Mouse (Mus musculus): ENCODE measurements at regions not wholly inside any gene's neighbourhood (a gene's known extent, or its start where the extent isn't known, plus 50 kb on each side); places are given as distances from the start of the nearest gene placed in this dataset.
"Not testable (repeated sequence)": the region's sequence is repeated elsewhere in the genome, so short reads cannot be mapped to it uniquely, and the experiment has no call there.

DNA sequence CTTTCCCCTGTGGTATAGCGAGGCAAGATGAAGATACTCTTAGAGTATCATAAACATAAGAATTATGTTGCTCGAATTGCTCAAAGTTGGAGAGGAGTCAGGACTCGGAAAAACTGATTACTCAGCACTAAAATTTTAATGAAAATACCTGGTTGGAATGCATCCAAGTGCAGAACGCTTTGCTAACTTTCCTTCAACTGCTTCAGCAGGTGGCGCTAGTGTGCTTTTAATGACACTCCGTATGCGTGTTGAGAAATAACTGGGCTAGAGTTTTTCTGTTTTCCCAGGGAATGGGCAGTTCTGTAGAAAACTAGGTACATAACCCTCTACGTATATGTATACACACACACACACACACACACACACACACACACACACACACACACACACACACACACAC, 221.0 kb downstream of the Grxcr1 start:
- in situ Hi-C loops (cut with MseI, MboI) = loop anchor here in 1 of 2 experiments (25.0 kb wide), 1 partner anchor 1260 kb away; no protein-coding TSS in a partner anchor

DNA sequence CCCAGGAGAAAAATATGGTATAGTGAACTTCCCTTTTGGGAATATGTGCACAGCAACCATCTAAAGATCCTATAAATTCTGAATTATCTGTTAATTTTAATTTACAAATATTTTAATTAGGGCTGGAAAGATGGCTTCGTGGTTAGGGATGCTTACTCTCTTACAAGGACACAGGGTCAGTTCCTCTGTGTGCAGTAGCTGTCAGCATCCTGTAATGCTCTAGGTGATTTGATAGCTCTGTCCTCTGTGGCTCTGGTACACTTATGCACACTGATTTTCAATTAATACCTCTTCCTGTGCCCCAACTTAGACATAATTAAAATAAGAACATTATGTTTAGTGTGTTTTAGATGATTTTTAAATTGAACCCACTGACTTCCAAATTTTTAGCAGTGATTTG, 221.8 kb downstream of the Grxcr1 start:
- in situ Hi-C loops (cut with MseI, MboI) = loop anchor here in 1 of 2 experiments (25.0 kb wide), 1 partner anchor 1259 kb away; no protein-coding TSS in a partner anchor

- in situ Hi-C loops (cut with MseI, MboI) = loop anchor here in 1 of 2 experiments (25.0 kb wide), 1 partner anchor 1258 kb away; no protein-coding TSS in a partner anchor
Measured at GRCm38 (mm10) chr5:68254111-68254510, 222.5 kb downstream of the Grxcr1 start.

DNA sequence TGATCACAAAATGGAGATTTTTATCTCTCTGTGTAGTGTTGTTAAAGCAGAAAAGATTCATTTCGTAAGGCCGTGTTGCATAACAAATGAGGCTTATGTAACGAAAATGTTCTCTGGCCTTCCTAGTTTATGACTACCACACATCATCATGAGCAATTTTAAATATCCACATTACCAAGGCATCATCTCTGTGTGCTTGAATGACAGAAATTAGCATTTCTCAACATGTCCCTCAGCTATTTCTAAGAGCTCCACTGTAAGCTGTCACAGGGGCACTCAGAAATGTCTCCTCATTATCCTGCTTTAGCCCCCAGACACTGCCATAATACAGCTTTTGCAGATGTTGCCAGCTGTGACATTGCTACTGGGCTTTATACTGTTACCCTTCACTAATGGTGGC, 232.6 kb downstream of the Grxcr1 start:
- in situ Hi-C loops (cut with MseI, MboI) = loop anchor here in 1 of 2 experiments (25.0 kb wide), 1 partner anchor 1248 kb away; no protein-coding TSS in a partner anchor

GRCm38 (mm10) chr5:68274271-68274670, 242.6 kb downstream of the Grxcr1 start:
- in situ Hi-C loops (cut with MseI, MboI) = loop anchor here in 1 of 2 experiments (25.0 kb wide), 1 partner anchor 1238 kb away; no protein-coding TSS in a partner anchor

GRCm38 (mm10) chr5:68275558-68276263, 244.1 kb downstream of the Grxcr1 start:
- in situ Hi-C loops (cut with MseI, MboI) = no loop called here

GRCm38 (mm10) chr5:68295774-68296173, 264.1 kb downstream of the Grxcr1 start:
- in situ Hi-C loops (cut with MseI, MboI) = not testable (repeated sequence)

DNA sequence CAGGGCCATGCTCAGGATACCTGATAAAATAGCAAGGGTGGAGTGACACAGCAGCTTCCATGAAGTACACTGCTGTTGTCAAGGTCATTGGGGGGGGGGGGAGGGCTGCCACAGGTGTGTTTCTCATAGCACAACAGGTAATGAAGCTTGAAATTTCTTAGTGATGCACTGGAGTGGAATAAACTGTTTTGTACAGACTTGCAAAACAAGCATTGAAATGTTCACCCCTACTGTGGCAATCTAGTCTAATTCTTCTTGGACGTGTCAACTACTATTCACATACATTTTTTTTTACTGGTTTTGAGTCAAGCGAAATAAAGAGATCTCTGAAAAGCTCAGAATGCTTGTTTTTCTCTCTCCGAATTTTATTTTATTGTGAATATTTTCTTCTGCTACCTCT, 281.6 kb downstream of the Grxcr1 start:
- in situ Hi-C loops (cut with MseI, MboI) = no loop called here

- in situ Hi-C loops (cut with MseI, MboI) = no loop called here
Measured at GRCm38 (mm10) chr5:68318979-68319378, 287.3 kb downstream of the Grxcr1 start.

- in situ Hi-C loops (cut with MseI, MboI) = no loop called here
Measured at GRCm38 (mm10) chr5:68326998-68327593, 295.5 kb downstream of the Grxcr1 start.

GRCm38 (mm10) chr5:68329311-68329710, 297.7 kb downstream of the Grxcr1 start:
- in situ Hi-C loops (cut with MseI, MboI) = no loop called here

GRCm38 (mm10) chr5:68329828-68330227, 298.2 kb downstream of the Grxcr1 start:
- in situ Hi-C loops (cut with MseI, MboI) = no loop called here

DNA sequence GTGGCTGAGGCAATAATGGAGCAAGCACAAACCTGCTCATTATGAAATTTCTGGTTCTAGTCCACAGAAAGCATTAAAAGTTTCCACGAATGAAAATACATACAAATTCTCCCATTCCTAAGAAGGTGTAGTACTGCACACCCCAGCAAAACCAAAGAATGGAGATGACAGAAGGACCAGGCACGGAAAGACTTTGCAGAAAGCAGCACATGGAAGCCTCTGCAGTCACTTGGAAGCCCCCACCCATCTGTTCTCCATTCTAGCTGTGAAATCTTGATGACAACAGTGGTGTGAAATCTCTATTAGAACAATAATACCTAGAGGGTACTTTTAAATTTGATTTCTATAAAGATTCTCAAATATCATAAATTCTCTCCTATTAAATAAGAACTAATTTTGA, 319.3 kb downstream of the Grxcr1 start:
- in situ Hi-C loops (cut with MseI, MboI) = no loop called here

DNA sequence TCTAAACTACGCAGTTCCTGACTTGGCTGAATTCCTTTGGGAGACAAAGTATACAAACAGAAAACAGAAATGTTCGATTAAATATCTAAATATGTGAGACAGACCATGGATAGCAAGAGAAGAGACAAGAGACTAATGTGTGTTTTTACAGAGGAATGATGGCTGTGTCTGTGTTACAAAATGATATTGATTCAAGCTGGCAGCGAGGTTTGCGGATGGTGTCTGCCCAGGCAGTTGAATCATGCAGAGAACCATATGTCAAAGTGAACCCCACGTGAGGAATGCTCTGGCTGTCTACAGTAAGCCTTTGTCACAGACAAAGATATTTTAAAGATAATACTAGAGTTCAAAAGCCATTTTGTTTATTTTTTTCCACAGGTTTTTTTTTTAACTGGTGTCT, 320.2 kb downstream of the Grxcr1 start:
- in situ Hi-C loops (cut with MseI, MboI) = no loop called here

DNA sequence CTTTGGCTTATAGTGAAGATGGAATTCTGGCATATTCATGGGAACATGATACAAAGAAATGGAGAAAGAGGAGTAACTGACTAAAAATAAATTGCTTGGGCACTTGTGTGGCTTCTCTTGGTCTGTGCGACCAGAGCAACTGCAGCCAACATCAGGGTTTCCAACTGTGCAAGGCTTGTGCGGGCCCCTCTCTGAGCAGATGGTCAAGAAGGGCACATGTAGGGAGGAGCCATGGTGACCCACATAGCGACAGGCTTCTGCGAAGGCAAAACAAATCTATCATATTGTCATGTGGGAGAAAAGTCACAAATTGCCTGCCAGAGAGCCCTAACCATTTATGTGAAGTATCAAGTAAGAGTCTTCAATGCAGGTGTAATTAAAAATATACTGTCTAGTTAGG, 321.6 kb downstream of the Grxcr1 start:
- in situ Hi-C loops (cut with MseI, MboI) = no loop called here

GRCm38 (mm10) chr5:68353816-68354215, 322.2 kb downstream of the Grxcr1 start:
- in situ Hi-C loops (cut with MseI, MboI) = not testable (repeated sequence)

DNA sequence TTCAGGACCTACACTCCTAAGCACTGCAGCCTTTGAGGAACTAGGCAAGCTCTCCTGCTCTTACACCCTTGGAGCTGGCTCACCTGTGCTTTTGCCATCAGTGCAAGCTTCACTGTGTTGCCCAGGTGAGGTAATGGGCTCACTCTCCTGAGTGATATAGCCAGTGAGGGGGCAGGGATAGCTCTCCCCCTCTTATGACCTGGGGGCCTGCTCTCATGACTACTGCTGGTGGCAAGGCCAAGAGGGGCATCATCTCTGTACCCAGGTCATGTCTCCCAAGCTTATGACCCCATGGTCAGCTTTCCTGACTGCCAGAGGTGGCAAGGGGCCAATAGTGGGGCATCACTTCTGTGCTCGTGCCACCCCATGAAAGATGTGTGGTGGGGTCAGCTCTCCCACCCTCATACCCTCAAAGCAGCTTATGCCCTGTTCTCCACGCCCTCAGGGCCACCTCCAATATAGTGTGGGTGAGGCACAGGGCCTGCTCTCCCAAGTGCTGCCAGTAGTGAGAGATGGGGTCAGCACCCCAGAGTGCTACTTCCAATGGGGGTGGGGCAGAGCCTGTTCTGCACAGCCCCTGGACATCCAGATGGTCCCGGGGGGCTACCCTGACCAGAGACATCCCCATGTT, 330.1 kb downstream of the Grxcr1 start:
- in situ Hi-C loops (cut with MseI, MboI) = no loop called here

DNA sequence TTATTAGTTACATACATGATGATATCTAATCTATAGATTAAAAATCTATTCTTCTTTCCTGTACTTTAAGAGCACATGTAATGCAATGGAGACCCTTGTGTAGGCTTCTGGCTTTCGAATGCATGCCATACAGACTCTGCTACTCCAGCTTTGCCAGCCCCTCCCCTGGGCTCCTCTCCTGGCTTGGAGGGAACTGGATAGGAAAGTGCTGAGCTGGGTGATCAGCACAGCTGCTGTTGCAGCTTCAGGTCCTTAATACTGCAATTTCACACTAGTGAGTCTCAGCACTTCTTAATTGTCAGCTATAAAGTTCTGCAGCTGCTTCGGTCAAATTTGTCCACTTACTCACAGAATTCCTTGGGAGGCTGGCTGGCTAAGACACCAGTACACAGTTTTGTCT, 341.4 kb downstream of the Grxcr1 start:
- in situ Hi-C loops (cut with MseI, MboI) = no loop called here

Data from mouse trophoblast stem cell (cell line).